ENCODE assay signal across 1 mouse cellular context in genomic region chr15:84231113-84231712, GRCm38 (mm10).
A peak's percentile ranks its signal among the peaks of the same experiment; 100 is the strongest.
TF ChIP-seq lines count a peak whose summit lies in the region.

No protein-coding gene starts in this region.

TF ChIP-seq in MEL, 35 proteins besides CTCF, POLR2A, EP300 and RAD21 (continued from another document):
- TF ChIP-seq E2F4 (IDR thresholded peaks at IDR 0.05; ENCODE audit: borderline replicate concordance, low read depth, low read length) (no peak), MAFK (IDR thresholded peaks at IDR 0.05; ENCODE audit: borderline replicate concordance, low read depth, low read length) (no peak), JUND (IDR thresholded peaks at IDR 0.05; ENCODE audit: low read depth, low read length) (no peak), ZMIZ1 (IDR thresholded peaks at IDR 0.05; ENCODE audit: low read depth, low read length) (no peak), ZNF384 (IDR thresholded peaks at IDR 0.05; ENCODE audit: low read depth, low read length) (no peak), NRF1 (IDR thresholded peaks at IDR 0.05; ENCODE audit: insufficient read depth, low read depth, low read length, poor library complexity, severe bottlenecking) (no peak), CHD2 (IDR thresholded peaks at IDR 0.05; ENCODE audit: low read length) (no peak), RCOR1 (IDR thresholded peaks at IDR 0.05; ENCODE audit: low read depth, low read length) (peak; percentile 55; the same call in 1 of the 2 replicates), USF1 (IDR thresholded peaks at IDR 0.05; ENCODE audit: low read depth, low read length) (no peak), HCFC1 (IDR thresholded peaks at IDR 0.05; ENCODE audit: low read depth, low read length) (no peak; the same call in 1 of the 2 replicates), GATA1 (IDR thresholded peaks at IDR 0.05; ENCODE audit: low read depth, low read length) (peak; percentile 91), MYC (IDR thresholded peaks at IDR 0.05; ENCODE audit: low read depth, low read length) (peak; percentile 7; the same call in 1 of the 2 replicates), TAL1 (IDR thresholded peaks at IDR 0.05; ENCODE audit: low read length) (peak; percentile 80), BHLHE40 (IDR thresholded peaks at IDR 0.05; ENCODE audit: borderline replicate concordance, low read depth, low read length) (no peak), TBP (IDR thresholded peaks at IDR 0.05; ENCODE audit: low read depth, low read length) (peak; percentile 72; the same call in 1 of the 2 replicates), TCF12 (IDR thresholded peaks at IDR 0.05; ENCODE audit: low read depth, low read length) (peak; percentile 95), ETS1 (IDR thresholded peaks at IDR 0.05; ENCODE audit: low read depth, low read length) (peak; percentile 84), ZC3H11A (IDR thresholded peaks at IDR 0.05; ENCODE audit: low read depth, low read length) (no peak), CHD1 (IDR thresholded peaks at IDR 0.05; ENCODE audit: low read depth, low read length) (no peak), SMC3 (IDR thresholded peaks at IDR 0.05; ENCODE audit: low read depth, low read length) (no peak), MEF2A (IDR thresholded peaks at IDR 0.05; ENCODE audit: extremely low read depth, insufficient replicate concordance, low read depth, low read length, poor library complexity, severe bottlenecking) (no peak), MXI1 (IDR thresholded peaks at IDR 0.05; ENCODE audit: low read depth, low read length) (peak; percentile 77), ZKSCAN1 (IDR thresholded peaks at IDR 0.05; ENCODE audit: low read depth, low read length) (no peak), USF2 (IDR thresholded peaks at IDR 0.05; ENCODE audit: borderline replicate concordance in 1 of 2, insufficient read depth in 1 of 2, low read depth in 1 of 2, low read length in 2 of 2) (no peak), UBTF (IDR thresholded peaks at IDR 0.05; ENCODE audit: borderline replicate concordance, insufficient read depth, low read depth, low read length) (no peak), POLR2AphosphoS2 (IDR thresholded peaks at IDR 0.05; ENCODE audit: low read length) (peak; percentile 28; the same call in 1 of the 2 replicates), NELFE (IDR thresholded peaks at IDR 0.05; ENCODE audit: low read depth, low read length) (peak; percentile 56; the same call in 1 of the 2 replicates), ELF1 (IDR thresholded peaks at IDR 0.05; ENCODE audit: low read depth, low read length) (no peak), MYB (IDR thresholded peaks at IDR 0.05; ENCODE audit: low read depth, low read length) (peak; percentile 57; the same call in 1 of the 2 replicates)
TF ChIP-seq in MEL: peak in this region for 13.
